Mouse (Mus musculus): Measurements from ENCODE around the gene Foxc2.

GRCm38 (mm10) chr8:121168033-121168432 lies 52.1 kb downstream of the Foxc2 start:
- TF ChIP-seq MAFK (IDR thresholded peaks at IDR 0.05; ENCODE audit: insufficient read depth, low read depth, low read length) (no peak), ZC3H11A (IDR thresholded peaks at IDR 0.05; ENCODE audit: borderline replicate concordance, low read depth, low read length) (no peak), CHD2 (IDR thresholded peaks at IDR 0.05; ENCODE audit: low read depth, low read length) (no peak), HCFC1 (IDR thresholded peaks at IDR 0.05; ENCODE audit: borderline replicate concordance, insufficient read depth, low read length) (no peak)

All from ES-E14 (cell line).